Mouse (Mus musculus): ENCODE data around the gene Ggct.

DNA sequence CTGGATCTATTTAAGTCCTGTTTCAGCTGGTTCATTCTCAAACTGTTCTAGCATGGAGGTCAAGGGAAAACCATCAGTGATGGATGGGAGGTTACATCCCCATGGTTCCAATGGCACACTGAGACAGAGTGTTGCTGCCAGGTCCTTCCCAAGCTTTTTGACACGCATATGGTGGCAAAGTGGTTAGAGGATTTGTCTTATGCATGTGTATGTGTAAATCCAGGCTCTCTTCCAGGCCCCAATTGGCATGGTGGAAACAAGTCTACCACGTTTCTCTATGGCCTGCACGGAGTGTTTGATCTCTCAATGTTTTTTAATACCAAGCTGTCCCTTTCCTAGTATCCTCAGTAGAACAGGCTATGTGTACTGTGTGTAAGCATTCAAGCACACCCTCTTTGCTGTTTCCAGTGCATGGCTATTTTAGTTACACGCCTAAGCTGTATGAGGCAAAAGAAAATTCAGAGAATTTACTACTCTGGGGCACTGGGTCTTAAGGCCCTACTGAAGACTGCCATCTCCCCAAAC, 9.2 kb downstream of the Ggct start:
- TF ChIP-seq POLR2A (IDR thresholded peaks at IDR 0.05; ENCODE audit: low read depth, low read length), result no peak
- TF ChIP-seq CTCF (conservative IDR thresholded peaks at IDR 0.05; ENCODE audit: insufficient read depth, insufficient read length, low read depth, low read length), result no peak
